Mouse (Mus musculus) liver, adult 2 months (tissue): ENCODE results near the gene Srms. TPM values are rescaled to one million over a fixed set of nuclear protein-coding genes. Genes with fewer than 3 reads are reported as not detected.

ENCODE experiments used
- DNase-seq: peaks from one replicate; pipeline ENCODE4 v3.0.0-alpha.2; 2011; ENCODE audit warnings: low read depth, low spot score; ENCODE audit errors: extremely low read depth
- H3K27ac ChIP-seq: fragments of 200-500 bp; replicated peaks from 2 replicates; pipeline ENCODE4 v1.5.1; 2012; ENCODE audit warnings: low read depth, mild to moderate bottlenecking, control low read depth, inconsistent platforms, low read length; ENCODE audit not compliant: insufficient read depth
- H3K27me3 ChIP-seq: fragments of 200-500 bp; 2 replicates; pipeline ENCODE4 v1.6.1; 2012; ENCODE audit warnings: mild to moderate bottlenecking, moderate library complexity, low read length, inconsistent platforms; ENCODE audit not compliant: control insufficient read depth, insufficient read depth
- H3K36me3 ChIP-seq: fragments of 200-500 bp; 2 replicates; pipeline ENCODE4 v1.6.1; 2012; ENCODE audit warnings: low read length, inconsistent platforms; ENCODE audit not compliant: control insufficient read depth, insufficient read depth
- H3K4me1 ChIP-seq: fragments of 200-500 bp; 2 replicates; pipeline ENCODE4 v1.6.1; 2011; ENCODE audit warnings: low read length; ENCODE audit not compliant: control insufficient read depth, insufficient read depth
- H3K4me3 ChIP-seq: fragments of 200-500 bp; 2 replicates; pipeline ENCODE4 v1.5.1; 2011; ENCODE audit warnings: low read depth, mild to moderate bottlenecking, control low read depth, low read length, moderate library complexity; ENCODE audit not compliant: insufficient read depth
- H3K79me2 ChIP-seq: fragments of 200-500 bp; 2 replicates; pipeline ENCODE4 v1.6.1; 2012; ENCODE audit warnings: inconsistent platforms, mild to moderate bottlenecking, low read length, moderate library complexity; ENCODE audit not compliant: control insufficient read depth, insufficient read depth
- H3K9ac ChIP-seq: fragments of 200-500 bp; 2 replicates; pipeline ENCODE4 v1.6.1; 2012; ENCODE audit warnings: low read depth, mild to moderate bottlenecking, control low read depth, inconsistent platforms, low read length
- CTCF ChIP-seq: fragments of 200-500 bp; IDR thresholded peaks from 2 replicates; pipeline ENCODE4 v1.5.1; 2011; ENCODE audit warnings: low read depth, low read length, control low read depth
- POLR2A ChIP-seq: fragments of 200-500 bp; IDR thresholded peaks from 2 replicates; pipeline ENCODE4 v1.6.1; 2011; ENCODE audit warnings: low read length, control low read depth; ENCODE audit not compliant: insufficient read depth; ENCODE audit errors: extremely low read depth
- WGBS: fragments of 180-500 bp; shearing (Covaris S2); methylation state at CpG from one replicate; pipeline ENCODE4 v1.1.7; 2018; 5-methylcytosine and 5-hydroxymethylcytosine counted together
- polyA plus RNA-seq: library from polyadenylated mRNA; depleted of rRNA; stranded (reverse); fragments of >200 nt; gene quantifications from 2 replicates; pipeline ENCODE4 v1.2.3, GENCODE M21; 2012
- total RNA-seq: library from RNA; depleted of rRNA; stranded (reverse); fragments of >200 nt; gene quantifications from 2 replicates; pipeline ENCODE4 v1.2.3, GENCODE M21; 2014

Gene Srms
- total and polyA plus RNA-seq, 2 experiments, result 0.28 to 1.7 TPM

DNA sequence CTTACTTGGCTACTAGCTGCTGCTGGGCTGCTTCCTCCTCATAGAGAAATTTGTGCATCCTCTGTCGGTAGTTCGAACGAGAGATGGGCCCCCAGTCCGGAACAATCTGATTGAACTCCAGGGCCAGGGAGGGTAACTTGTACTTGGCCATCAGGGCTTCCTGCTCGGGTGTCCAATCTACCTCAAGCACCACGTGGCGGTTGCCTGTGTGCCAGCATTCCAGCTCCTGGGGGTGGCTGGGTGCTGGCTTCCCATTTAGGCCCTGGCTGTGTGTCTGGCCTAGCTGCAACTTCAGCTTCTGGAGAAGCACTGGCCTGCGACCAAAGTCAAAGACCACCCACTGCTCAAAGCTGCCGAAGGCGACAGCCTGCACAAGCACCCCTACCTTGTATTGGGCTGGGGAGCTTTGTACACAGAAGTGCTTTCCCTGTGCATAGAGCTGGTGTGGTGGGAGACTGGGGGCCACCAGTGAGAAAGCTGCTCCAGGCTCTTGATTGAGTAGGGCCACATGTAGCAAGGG lies 25.2 kb upstream of the Srms start:
- Histone ChIP-seq H3K36me3 (peaks cover 33% of the 10 kb centered on the region), H3K9ac (no peak overlapping the region), H3K4me1 (peaks cover 26% of the 10 kb centered on the region), H3K27me3 (no peaks in the 10 kb centered on the region), H3K79me2 (peaks cover 35% of the 10 kb centered on the region), H3K27ac (no peak overlapping the region), H3K4me3 (no peak overlapping the region)
- WGBS, result 75% methylated on average over 10 of the region's 10 CpGs
- TF ChIP-seq POLR2A (0 out of 2 replicates have a peak, but pooled peaks have one; percentile 9), CTCF (no peak)
- no peak for DNase-seq

DNA sequence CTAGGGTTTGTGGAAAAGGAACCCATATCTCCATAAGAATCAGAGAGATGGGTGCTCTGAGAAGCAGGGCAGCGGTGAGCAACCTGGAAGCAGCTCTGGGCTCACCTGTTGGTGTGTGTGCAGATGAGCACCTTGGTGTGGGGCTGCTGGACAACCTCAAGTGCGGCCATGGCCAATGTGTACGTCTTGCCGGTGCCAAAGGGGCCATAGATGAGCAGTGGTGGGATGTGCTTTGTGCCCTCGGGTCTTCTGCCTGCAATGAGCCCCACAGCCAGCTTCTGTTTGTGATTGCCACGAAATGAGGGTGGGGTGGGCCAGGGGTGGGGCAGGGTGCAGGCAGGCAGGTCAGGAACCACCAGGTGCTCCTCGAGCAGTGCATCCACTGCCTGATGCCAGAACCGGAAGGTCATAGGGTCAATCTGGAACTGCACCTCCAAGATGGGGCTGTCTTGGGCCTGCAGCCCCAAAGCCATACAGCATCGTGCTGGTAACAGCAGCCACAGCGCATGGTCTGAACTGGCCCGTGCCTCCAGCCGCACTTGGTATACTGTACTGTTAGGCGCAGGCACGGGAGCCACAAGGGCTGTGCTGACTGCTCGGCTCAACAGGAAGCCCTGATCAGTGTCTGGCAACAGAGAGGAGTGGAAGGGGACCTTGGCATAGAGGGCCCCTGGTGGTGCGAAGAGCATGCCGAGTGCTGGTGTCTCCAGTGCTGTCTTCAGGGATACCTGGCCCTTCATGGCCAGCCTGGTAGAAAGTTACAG lies 24.4 kb upstream of the Srms start:
- Histone ChIP-seq H3K27ac (no peak overlapping the region), H3K9ac (no peak overlapping the region), H3K36me3 (peaks cover 38% of the 10 kb centered on the region), H3K79me2 (peaks cover 35% of the 10 kb centered on the region), H3K27me3 (no peaks in the 10 kb centered on the region), H3K4me3 (no peak overlapping the region), H3K4me1 (peaks cover 24% of the 10 kb centered on the region)
- WGBS, result 88% methylated on average over 17 of the region's 17 CpGs
- TF ChIP-seq CTCF, result no peak
- TF ChIP-seq POLR2A, result no peak
- DNase-seq, result no peak

DNA sequence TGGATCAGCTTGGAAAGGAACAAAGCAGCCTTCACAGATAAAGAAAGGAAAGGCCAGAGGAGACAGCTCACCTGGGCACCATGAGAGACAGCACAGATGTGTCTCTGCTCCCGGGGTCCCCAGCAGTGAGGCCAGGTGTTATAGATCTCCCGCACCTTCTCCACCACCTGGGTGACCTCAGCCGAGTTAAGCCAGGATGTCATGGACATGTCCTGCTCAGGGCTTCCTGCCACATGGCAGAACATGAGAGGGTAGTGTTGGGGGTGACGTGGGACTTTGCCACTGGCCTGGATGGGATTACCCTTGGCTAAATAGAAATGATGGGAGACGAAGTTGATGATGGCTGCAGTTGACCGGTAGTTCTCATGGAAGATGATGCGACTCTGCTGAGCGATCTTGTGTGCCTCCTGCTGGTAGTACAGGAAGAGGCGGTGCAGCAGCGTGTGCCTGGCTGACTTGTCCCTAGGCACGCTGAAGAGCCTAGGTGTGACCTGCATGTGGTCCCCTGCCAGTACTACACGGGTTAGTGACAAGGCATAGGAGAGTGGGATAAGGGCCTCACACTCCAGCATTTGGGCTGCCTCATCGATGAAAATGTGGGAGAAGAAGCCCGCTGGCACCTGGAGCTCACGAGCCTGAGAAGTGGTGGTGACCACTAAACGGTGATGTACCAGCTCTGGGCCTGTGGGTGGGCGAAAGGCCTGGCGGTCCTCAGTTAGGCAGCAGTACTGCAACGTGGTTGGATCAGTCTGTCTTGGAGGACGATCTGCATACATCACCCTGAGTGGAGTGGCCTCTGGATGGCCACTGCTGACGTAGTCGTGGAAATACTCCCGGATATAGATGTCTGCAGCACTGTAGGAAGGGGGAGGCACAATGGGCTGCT lies 22.9 kb upstream of the Srms start:
- WGBS, result 86% methylated on average over 23 of the region's 23 CpGs
- no peak overlapping the region for H3K27ac ChIP-seq
- H3K9ac ChIP-seq, result no peak overlapping the region
- H3K4me1 ChIP-seq, result peaks cover 18% of the 10 kb centered on the region
- H3K4me3 ChIP-seq, result no peak overlapping the region
- TF ChIP-seq CTCF (peak; percentile 47), POLR2A (no peak)
- no peaks in the 10 kb centered on the region for H3K27me3 ChIP-seq
- DNase-seq, result no peak
- peaks cover 26% of the 10 kb centered on the region for H3K79me2 ChIP-seq
- peaks cover 40% of the 10 kb centered on the region for H3K36me3 ChIP-seq

DNA sequence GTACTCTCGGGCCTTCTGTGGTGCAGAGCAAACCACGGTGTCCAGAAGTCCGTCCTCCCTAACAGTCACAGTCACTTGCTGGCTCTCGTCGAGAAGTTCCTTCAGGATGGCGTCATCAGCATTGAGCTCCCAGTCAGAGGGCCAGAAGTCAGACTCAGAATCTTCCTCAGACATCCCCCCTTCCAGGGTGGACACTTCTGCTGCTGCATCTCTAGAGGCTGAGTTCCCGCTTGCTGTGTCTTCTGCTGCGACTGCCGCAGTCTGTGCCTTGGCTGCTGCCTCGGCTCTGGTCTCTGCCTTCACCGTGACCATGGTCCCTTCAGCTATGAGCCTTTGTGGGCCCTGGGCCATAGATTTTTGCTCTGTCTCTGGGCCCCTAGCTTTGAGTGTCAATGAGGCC lies 21.7 kb upstream of the Srms start:
- Histone ChIP-seq H3K27ac (no peak overlapping the region), H3K4me3 (no peak overlapping the region), H3K36me3 (peaks cover 48% of the 10 kb centered on the region), H3K27me3 (no peaks in the 10 kb centered on the region), H3K9ac (no peak overlapping the region), H3K4me1 (peaks cover 6% of the 10 kb centered on the region), H3K79me2 (peaks cover 14% of the 10 kb centered on the region; the same call in 1 of the 2 replicates)
- no peak for DNase-seq
- TF ChIP-seq CTCF (no peak), POLR2A (no peak)
- WGBS, result 88% methylated on average over 11 of the region's 11 CpGs

DNA sequence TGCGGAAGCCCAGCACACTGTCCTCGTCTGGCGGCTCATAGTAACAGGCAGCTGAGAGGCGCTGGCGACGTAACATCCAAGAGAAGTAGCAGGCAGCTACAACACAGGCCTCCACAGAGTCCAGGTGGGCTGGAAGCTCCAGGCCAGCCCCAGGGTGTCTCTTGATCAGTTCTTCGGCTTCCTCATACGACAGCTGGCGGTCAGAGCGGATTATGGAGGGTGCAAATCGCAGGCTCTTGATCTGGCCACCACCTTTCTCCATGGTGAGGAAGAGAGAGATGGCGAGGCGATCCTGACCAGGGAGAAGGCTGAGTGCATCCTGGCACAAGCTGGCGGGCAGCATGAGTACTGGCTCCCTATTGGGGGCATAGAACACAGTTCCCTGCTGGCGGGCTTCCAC lies 20.5 kb upstream of the Srms start:
- Histone ChIP-seq H3K4me1 (no peaks in the 10 kb centered on the region; the same call in 1 of the 2 replicates), H3K27me3 (no peaks in the 10 kb centered on the region), H3K4me3 (no peak overlapping the region), H3K27ac (no peak overlapping the region), H3K36me3 (peaks cover 58% of the 10 kb centered on the region), H3K79me2 (peaks cover 5% of the 10 kb centered on the region; the same call in 1 of the 2 replicates), H3K9ac (no peak overlapping the region)
- DNase-seq, result no peak
- 96% methylated on average over 15 of the region's 15 CpGs for WGBS
- TF ChIP-seq CTCF, result no peak
- no peak for TF ChIP-seq POLR2A
